Mouse (Mus musculus) kidney, postnatal 25 days (tissue): ENCODE results near the gene Pitpnb.

Experiments used
- DNase-seq, 2 experiments: peaks; one replicate each; pipeline ENCODE4 v3.0.0; 2021; ENCODE audit warnings: mixed read lengths in 2 of 2

The Pitpnb gene

DNA sequence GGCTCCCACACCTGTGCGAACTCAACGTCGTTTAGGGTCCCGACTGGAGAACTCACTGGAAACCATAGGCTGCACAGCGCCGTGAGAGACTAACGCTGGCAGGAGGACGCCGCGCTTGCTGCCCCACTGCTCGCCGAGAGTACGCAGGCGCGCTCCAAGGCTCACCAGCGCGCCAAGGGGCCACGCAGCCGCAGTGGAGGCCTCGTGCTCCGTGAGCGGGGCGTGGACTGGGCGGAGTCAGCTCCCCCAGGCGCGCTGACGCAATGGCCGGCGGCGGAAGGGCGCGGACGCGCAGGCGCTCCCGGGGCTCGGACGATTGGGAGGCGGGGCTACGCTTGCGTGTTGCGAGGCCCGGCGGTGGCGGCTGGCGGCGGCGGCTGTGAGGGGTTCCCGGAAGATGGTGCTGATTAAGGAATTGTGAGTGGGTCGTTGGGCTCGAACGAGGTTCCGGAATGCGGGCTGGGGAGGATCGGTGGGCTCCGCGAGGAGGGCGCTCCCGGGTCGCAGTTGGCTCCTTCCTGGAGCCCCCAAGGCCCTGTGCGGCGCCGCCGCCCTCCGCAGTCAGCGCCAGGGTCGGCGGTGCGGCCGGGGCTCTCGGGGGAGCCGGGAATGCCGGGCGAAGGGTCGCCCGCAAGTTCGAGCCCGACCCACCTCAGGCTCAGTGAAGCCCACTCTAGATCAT is at the start of gene Pitpnb:
TSS of gene Pitpnb (plus strand) at position 347 of the 682 bp plus-strand sequence.
- peak; percentile 98 for DNase-seq

DNA sequence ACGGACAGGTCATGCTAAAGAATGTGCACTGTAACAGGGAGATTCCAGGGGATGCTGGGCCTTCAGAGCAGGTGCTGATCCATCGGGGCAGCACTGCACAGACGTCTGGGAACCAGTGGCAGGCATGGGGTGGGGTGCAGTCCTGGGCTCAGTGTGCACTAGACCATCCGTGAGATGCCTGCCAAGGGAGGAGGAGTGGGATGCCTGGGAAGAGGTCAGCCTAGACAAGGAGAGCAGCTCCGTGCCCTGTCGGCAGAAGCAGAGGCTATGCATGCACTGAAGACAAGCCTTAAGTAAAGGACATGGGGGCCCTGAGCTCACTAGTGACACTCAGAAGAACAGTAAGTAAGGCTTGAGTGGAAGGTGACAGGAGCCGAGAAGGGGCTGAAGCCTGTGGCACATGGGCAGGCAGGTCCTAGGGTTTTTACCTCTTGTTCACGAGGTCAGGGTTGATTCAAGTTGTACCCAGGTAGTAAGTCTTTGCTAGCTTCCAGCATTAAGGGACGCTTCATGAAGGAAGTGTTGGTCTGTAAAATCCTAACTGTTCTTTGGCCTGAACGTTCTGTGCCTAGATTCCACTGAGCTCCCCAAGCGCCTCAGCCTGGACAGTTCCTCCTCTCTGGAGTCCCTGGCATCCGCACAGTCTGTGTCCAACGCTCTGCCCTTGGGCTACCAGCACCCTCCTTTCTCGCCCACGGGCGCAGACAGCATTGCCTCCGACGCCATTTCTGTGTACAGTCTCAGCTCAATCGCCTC is 46.0 kb upstream of the Pitpnb start:
- DNase-seq, result peak in 1 of 2 experiments; percentile 69

DNA sequence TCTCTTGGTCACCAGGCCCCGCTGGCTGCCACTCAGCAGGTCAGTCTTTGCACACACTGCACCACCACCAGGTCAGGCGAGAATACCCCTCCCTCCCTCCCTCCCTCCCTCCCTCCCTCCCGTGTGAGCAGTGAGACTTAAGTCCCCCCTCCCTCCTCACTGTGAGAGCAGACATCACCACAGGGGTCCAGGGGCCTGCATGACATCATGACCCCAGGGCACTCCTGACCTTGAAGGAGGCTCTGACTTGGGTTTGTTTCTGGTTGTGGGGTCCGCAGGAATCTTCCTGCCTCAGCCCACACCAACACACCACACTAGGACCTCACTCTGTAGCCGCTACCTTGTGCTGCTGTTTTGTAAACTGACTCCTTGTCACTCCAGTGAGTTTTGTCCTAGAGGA is 43.0 kb upstream of the Pitpnb start:
- no peak for DNase-seq

DNA sequence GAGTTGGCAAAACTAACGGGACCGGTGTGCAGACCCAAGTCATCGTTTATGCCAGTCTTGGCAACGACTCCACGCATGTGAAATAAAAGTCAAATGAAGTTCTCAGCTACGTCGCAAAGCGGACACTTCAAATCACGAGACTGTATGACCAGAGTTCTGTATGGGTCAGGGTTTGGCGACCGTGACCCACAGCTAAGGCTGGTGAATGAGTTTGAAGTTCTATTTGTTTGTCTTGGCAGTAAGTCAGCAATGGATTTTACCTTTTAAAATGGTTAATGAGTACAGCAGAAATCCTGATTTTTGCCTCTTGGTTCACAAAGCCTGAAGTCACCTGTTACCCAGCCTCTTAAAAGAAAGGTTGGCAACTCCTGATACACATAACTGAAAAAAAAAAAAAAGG is 42.1 kb upstream of the Pitpnb start:
- peak; percentile 53 to 78 for DNase-seq

DNA sequence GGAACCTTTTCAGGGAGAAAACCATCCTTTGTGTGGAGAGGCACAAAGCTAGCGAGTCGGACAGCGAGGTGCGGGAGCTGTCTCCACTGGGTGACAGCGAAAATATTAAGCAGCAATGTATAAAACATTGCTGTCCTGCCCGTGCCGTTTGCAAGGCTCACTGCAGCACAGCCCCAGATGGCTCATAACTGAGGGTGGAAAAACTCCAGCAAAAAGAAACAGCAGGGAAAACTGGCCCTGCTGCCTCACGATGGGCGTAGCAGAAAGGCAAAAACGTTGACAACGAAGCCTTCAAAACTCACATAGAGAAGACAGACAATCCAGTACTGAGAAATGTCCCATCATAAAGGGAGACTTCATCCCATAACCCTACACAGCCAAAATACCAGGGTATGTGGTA is 40.5 kb upstream of the Pitpnb start:
- no peak for DNase-seq

DNA sequence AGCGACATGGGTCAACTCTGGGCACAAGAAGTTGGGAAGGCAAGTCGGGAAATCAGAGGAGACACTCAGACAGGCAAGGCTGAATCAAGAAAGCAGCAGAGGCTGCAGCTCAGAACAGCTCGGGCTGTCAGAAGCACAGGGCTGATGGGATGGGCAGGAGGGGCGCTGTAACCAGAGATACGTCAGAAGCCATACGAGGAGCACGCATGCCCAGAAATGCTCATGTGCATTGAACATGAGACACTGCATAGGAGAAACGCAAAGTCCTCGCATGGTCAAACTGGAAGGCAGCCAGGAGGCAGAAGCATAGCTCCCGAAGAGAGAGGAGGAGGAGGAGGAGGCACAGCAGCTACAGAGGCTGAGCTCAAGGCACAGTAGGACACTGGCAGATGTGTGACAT is 38.9 kb upstream of the Pitpnb start:
- DNase-seq, result no peak

DNA sequence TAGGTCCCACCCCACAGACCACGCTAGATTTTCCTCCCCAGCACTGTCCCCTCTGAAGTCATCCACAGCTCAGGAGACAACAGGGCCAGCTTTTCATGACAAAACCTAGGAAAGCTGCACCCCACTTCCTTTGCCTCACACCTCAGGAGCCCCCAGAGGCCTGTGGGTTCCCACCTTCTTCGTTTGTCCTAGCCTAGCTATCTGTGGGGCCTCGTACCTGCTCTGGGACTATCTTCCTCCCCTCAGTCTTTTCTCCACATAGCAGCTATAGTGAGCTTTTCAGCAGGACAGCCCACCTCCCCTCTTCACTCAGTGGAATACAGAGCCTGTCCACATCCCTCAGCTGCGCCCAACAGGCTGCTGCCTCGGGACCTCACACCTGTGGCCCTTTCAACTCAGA is 32.8 kb upstream of the Pitpnb start:
- no peak for DNase-seq

DNA sequence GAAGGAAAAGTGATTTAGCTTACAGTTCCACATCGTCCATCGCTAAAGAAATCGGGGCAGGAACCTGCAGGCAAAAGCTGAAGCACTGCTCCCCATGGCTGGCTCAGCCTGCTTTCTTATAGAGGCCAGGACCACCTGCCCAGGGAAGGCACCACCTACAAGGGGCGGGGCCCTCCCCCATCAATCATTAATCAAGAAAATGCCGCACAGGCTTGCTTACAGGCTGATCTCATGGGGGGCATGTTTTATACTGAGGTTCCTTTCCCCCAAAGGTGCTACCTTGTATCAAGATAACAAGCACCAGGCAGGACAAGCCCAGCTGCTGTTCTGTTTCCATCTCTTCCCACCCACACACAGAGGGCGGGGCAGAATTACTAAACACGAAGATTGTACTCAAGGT is 31.9 kb upstream of the Pitpnb start:
- DNase-seq, result no peak

DNA sequence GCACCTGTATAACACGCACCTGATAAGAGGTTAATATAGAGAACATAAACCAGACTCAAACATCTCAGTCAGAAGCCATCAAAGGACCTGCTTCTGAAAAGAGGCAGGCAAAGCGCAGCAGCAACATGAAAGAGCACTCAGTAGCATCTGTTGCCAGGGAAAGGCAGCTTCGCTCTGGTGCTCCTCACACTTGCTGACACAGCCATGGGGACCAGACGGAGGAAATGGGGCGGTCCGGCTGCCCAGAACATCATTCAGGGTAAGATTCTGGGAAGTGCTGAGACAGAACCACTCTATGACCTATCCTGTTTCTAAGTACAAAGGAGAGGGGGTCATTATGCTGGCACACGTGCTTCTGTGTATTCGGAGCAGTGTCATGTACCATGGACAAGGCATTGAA is 29.8 kb upstream of the Pitpnb start:
- DNase-seq, result peak in 1 of 2 experiments; percentile 50

DNA sequence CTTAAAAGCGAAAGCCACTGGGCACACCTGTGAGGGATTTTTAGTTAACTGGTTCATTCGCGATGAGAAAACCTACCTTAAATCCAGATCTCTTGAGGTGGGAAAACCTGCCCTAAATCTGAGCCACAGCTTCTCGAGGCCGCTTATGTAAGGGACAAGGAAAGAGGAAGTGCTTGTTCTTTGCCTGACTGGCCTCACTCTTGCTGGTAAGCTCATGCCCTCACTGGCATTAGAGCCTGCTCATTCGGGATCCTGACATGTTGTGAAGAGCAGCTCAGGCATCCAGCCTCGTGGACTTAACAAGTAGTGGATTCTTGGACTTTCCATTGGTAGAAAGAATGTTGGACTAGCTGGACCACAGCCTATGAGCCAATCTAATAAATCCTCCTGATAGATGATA is 28.8 kb upstream of the Pitpnb start:
- no peak for DNase-seq

DNA sequence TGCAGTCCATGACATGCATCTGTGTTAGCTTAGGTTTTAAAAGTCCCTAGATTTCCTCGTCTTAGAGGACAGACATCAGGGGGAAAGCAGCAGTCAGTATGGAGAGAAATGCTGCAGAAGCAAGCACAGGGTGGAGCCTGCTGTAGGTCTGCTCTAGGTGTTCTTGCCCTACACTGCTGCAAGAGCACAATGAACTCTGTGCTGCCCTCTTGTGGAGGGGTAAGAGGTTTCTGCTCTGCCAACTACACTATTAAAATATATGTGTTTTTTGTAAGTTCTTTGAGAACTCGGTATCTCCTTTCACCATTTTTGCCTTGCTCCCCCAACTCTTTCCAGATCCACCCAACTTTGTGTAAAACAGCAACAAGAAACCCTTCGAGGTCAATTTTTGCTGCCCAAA is 25.8 kb upstream of the Pitpnb start:
- no peak for DNase-seq

DNA sequence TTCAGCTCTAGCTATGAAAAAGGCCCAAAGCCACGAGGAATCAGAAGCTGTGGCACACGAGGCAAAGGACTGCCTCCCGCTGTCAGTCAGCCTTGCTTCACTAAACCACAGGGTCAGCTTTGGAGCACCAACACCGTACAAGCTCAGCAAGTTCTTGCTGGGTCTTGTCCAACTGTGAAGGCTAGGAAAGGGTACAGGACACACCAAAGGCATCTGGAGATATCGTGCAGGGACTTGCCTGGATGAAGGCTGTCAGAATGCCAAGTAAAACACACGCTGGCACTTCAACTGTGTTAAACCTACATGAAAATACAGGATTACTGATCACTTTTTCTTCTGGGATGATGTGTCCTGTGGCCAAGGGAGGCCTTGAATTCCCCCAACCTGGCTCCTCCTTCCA is 20.4 kb upstream of the Pitpnb start:
- DNase-seq, result peak; percentile 66 to 79

DNA sequence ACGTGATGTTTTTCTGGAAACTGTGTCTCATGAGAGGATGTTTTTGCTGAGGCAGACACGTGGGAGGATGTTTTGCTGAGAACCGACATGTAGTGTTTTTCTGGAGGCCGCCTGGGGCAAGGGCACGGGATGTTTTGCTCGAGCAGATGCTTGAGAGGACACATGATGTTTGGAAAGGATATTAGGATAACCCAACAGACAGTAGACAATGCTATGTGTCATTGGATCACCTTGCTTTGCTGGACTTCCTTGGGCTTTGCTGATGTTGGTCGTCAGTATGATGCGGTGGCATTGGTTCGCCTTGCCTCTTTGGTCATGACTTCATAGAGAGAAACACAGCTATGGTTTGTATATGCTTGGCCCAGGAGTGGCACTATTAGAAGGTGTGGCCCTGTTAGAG is 16.7 kb upstream of the Pitpnb start:
- no peak for DNase-seq

DNA sequence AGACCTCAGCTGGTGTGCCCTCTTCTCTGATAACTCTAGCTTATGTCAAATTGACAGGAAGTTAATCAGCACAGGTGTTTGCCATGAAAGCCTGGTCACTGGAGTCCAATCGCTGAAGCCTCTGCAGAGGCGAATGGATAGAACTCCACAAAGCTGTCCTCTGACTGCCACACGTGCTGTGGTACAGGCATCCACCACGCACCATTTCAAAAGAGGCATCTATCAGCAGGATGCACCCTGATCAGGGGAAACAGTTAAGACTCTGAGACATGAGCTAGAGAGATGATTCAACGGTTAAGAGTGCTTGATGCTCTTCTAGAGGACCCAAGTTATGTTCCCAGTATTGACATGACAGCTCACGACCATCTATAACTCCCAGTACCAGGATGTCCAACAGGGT is 15.5 kb upstream of the Pitpnb start:
- no peak for DNase-seq

DNA sequence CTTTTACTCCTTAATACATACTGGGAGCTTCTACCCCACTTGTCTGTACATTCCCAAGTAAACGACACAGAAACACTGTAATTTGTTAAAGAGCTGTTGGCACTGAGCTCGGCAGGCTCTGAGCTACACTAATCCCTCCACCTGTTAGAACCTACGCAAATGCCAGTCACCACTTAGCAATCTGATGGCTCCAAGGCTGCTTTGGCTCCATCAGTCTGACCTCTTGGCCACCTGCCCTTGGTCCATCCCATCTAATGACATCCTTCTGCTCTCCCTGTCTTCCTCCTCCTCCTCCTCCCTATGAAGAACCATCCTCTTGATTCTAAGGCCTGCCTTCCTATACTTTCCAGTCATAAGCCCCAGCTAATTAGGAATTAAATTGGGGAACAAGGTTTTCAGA is 13.0 kb upstream of the Pitpnb start:
- DNase-seq, result no peak

DNA sequence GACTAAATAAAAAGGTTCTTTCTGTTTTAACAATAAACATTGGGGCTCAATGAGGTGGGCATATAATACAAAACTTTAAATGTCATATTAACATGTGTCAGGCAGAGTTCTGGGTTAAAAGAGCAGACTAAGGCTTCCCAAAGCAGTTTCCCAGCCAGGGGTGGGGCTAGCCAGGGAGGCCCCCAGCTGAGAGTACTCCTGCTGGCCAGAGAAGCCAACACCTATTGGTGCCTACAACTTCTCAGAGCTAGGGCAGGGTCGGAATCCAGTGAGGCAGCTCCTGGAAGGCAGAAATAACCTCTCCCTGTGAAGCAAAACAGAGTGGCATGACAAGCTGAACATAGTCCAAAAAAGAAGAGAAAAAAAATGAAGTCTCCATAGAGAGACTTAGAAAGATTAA is 11.6 kb upstream of the Pitpnb start:
- DNase-seq, result peak in 1 of 2 experiments; percentile 54

DNA sequence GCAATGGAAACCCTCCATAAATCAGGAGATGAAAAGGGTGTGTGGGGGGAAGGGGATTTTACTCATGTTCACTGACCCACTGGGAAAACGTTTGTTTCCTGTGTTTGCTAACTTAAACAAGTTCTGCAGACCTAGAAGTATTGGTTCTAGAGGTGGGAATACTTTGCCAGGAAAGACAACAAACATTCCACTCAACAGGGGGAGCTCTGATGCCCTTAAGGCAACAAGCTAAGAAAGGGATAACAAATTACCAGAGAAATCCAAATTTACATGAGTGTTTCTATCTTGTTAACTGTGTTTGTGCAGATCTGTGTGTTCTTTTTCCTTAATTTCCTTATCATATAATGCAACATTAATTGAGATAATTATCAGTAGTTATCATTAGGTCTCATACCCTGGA is 4.8 kb upstream of the Pitpnb start:
- DNase-seq, result no peak

DNA sequence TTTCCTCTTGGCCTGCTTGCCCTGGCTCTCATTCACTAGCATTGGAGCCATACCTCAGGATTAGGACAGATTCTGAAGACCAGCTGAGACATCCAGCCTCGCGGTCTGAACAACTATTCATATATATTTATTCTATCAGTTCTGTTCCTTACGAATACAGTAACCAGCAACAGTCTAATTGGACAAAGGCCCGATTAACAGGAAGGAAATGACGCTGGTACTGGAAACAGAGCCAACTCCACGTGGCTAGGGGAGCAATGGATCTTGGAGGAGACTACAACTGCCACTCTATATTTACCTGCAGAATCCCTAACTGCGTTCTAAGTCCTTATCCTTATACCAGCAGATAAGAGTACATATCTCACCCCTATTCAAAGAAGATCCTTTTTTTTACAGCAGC is 3.1 kb upstream of the Pitpnb start:
- no peak for DNase-seq

DNA sequence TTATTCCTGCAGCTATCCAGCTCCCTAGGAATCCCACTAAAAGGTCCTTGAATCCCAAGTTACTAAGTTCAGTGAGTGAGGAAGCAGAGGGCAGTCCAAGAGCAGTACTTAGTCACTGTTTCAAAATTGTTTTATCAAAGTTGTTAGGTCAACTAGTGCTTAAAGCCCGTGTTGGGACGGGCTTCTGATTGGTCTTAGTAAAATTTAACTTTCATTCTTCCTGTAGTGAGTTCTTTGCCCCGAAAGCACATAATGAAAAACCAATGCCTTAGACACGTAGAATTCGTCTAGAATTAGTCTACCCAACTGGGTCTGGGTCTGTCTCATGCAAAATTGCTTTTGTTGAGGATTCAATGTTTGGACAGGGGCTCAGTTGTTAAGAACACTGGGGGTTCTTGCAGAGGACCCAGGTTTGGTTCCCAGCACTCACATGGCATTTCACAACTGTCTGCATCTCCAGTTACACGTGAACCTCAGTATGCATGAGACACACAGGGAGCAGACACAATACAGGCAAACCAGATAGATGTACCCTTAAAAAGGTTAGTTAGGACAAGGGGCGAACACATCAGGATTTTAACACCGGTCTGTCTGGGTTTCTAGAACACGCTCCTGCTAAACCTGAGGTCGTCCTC is 664 bp upstream of the Pitpnb start:
- no peak for DNase-seq

DNA sequence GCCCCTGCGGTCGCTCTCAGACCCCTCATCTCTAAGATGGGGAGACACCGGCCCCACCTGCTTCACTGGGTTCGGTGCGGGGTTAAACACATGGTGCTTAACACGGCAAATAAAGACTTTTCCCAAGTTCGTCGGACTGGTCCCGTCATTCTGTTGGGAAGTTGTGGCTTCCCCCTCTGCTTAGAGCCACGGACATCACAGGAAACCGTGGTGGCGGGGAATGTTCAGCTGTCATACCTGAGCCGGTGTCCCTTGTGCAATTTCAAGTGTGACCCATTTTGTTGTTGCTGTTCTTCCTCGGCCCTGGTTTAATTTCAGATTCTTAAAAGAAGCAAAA is 504 bp downstream of the Pitpnb start:
- peak in 1 of 2 experiments; percentile 7 for DNase-seq

DNA sequence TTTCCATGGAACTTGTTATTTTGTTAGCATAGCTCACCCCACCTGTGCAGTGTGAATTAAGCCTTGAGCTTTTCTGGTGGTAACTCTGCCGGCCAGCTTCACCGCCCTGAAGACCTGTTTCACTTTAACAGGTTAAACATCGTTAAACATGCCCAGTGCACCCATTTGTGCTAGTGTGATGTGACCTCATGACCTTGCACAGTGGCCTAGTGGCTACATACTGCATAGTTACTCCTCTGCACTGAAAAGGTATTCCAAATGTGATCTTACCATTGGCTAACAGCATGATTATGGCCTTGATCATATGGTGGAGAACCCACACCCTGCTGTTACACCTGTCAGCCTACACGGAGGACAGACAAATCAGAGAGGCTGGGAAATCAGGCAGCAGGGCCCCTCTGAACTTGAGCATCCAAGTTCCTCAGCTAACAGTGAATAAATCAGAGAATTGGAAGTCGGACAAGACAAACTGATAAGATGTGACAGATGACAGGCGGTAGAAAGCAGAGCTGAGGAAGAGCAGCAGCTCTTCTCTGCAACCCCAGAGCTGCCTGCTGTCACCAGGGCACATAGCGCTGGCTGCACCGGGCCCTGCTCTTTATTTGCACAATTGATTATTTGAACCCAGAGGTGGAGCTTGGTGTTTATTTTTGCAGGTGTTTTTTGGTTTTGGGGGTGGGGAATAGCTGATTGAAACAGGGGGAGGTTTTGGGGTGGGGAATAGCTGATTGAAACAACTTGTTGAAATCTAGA is 5.6 kb downstream of the Pitpnb start:
- no peak for DNase-seq

DNA sequence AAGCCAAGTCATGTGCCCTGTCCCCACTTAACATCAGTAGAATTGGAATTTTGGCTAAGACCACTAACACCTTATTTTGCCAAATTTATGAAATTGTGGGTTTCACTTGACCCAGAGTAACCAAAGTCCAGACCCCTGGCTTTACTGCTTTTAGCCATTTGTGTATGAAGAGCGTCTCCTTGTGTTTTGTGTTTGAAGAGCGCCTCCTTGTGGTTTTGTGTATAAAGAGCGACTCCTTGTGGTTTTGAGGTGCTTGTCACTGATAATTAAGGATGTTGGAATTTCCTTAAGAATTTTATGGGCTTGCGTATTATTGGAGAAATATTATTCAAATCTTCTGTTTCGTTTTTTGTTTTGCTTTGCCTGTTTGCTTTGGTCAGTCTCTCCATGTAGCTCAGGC is 11.0 kb downstream of the Pitpnb start:
- DNase-seq, result peak in 1 of 2 experiments; percentile 39

DNA sequence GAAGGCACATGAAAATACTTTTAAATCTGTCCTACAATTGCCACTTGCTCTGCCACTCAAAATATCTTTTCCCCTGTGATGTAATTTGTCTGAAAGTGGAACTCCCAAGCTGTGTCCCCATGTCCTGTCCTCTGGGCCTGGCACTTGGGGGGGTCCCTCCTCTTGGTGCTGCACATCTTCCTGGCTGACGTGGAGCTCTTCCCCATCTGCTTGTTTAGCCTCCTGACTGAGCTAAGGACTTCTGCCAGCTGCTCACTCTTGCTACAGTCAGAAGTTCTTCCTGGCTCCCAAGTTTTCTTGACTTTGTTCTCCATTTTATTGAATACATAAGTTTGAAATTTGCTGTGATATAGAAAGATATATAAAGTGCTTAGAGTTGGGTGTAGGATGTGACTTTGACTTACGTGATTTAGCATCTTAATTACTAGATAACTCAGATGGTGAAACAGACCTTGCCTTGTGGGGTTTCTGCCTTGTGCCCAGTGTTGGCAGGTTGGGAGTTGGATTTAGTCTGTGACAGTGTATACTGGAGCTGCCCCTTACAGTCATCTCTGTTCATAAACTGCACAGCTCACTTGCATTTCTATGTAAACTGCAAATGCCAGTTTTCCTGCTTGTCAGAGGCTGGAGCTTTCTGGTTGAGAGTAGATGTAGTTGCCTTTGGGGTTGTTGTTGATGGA is 14.3 kb downstream of the Pitpnb start:
- no peak for DNase-seq
